Mouse (Mus musculus) cerebellum, postnatal 36 days (tissue): ENCODE measurements around the gene Zmiz2.
A peak's percentile ranks its signal among the peaks of the same experiment; 100 is the strongest.
"Not testable (repeated sequence)": the region's sequence is repeated elsewhere in the genome, so short reads cannot be mapped to it uniquely, and the experiment has no call there.

Experiments
- DNase-seq, 2 experiments: peaks; one replicate each; pipeline ENCODE4 v3.0.0; 2021 to 2022; ENCODE audit warnings: mixed read lengths in 2 of 2

Zmiz2 gene

GRCm38 (mm10) chr11:6388726-6389413, at the start of gene Zmiz2:
Gene Zmiz2 (plus strand): TSS chr11:6389074.
- DNase-seq = peak; percentile 94 to 96

- no peak for DNase-seq
Measured at GRCm38 (mm10) chr11:6345956-6346355, 42.9 kb upstream of the Zmiz2 start.

- no peak for DNase-seq
Measured at GRCm38 (mm10) chr11:6346966-6347365, 41.9 kb upstream of the Zmiz2 start.

- DNase-seq = peak; percentile 65
Measured at GRCm38 (mm10) chr11:6348681-6349200, 40.1 kb upstream of the Zmiz2 start.

GRCm38 (mm10) chr11:6349586-6349985, 39.3 kb upstream of the Zmiz2 start:
- no peak for DNase-seq

- no peak for DNase-seq
Measured at GRCm38 (mm10) chr11:6355106-6355505, 33.8 kb upstream of the Zmiz2 start.

GRCm38 (mm10) chr11:6364581-6365275, 24.1 kb upstream of the Zmiz2 start:
- no peak for DNase-seq

GRCm38 (mm10) chr11:6365885-6366284, 23.0 kb upstream of the Zmiz2 start:
- DNase-seq = peak; percentile 78 to 80

- no peak for DNase-seq
Measured at GRCm38 (mm10) chr11:6366434-6366833, 22.4 kb upstream of the Zmiz2 start.

GRCm38 (mm10) chr11:6367156-6367555, 21.7 kb upstream of the Zmiz2 start:
- no peak for DNase-seq

- DNase-seq = not testable (repeated sequence)
Measured at GRCm38 (mm10) chr11:6367986-6368385, 20.9 kb upstream of the Zmiz2 start.

GRCm38 (mm10) chr11:6371376-6372155, 17.3 kb upstream of the Zmiz2 start:
- DNase-seq = no peak

- DNase-seq = no peak
Measured at GRCm38 (mm10) chr11:6372784-6373183, 16.1 kb upstream of the Zmiz2 start.

GRCm38 (mm10) chr11:6380916-6381315, 8.0 kb upstream of the Zmiz2 start:
- DNase-seq = no peak

GRCm38 (mm10) chr11:6388126-6388725, 648 bp upstream of the Zmiz2 start:
- no peak for DNase-seq

GRCm38 (mm10) chr11:6389483-6389921, 628 bp downstream of the Zmiz2 start:
- DNase-seq = no peak

GRCm38 (mm10) chr11:6390376-6391053, 1.6 kb downstream of the Zmiz2 start:
- DNase-seq = no peak

GRCm38 (mm10) chr11:6391516-6392276, 2.8 kb downstream of the Zmiz2 start:
- DNase-seq = no peak

GRCm38 (mm10) chr11:6392857-6393256, 4.0 kb downstream of the Zmiz2 start:
- no peak for DNase-seq

GRCm38 (mm10) chr11:6393866-6394265, 5.0 kb downstream of the Zmiz2 start:
- peak in 1 of 2 experiments; percentile 20 for DNase-seq

GRCm38 (mm10) chr11:6395565-6395964, 6.7 kb downstream of the Zmiz2 start:
- DNase-seq = no peak
